Mouse (Mus musculus) A20 (cell line): Measurements from ENCODE around the gene Xpo5.

Experiments used
- DNase-seq: peaks from one replicate; pipeline ENCODE4 v3.0.0-alpha.2; 2011; ENCODE audit warnings: low read depth, low spot score

Gene Xpo5

DNA sequence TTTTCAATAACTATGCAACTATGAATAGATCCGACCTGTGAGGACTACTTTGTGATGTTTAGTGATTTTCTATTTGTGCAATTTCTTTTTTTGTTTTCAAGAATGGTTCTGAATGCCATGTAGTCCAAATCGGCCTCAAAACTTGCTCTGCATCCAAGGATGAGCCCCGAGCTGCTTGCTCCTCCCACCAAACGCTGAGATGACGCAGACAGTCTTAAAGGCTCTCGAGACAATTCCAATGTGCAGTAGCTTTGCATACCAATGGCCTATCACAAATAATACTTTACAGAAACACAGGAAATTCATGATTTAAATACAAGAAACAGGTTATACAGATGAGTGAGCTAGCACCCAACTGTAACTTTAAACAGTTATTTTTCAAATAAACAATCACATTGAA lies 1.4 kb upstream of the Xpo5 start:
- peak; percentile 58 for DNase-seq

DNA sequence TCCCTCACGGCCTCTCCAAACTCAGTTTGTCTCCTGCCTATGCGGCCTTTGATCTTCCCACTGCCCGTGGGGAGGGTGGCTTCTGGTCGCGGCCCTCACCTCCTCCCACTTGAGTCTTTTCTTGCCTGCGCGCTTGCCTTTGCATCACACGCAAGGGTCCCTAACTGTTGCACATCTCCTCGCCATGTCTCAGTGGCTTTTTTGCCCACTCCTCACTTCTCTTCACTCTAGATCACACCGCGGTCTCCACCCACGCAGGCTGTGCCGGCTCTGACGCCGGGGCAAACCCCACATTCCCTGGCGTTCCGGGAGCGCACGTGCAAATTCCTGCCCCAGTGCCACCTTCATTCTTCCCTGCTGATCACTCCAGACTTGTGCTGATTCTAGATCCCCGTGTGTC lies 496 bp downstream of the Xpo5 start:
- DNase-seq = no peak

DNA sequence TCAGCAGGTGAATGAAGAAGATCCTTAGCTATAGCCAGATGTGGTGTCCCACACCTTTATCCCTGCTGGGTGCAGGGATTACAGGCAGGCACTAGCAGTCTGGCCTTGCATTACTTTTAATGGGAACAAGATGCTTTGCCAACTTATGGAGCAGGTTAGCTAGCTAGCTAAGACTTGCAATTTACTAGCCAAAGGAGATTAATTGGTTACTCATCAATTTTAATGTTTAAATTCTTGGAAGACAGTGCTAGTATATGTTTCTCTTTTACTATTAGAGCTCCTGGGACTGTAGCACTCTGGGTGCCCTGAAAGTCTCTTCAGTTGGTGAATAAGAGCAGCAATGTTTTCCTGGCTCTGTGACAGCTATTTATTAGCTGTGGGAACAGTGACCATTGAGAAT lies 4.1 kb downstream of the Xpo5 start:
- no peak for DNase-seq

DNA sequence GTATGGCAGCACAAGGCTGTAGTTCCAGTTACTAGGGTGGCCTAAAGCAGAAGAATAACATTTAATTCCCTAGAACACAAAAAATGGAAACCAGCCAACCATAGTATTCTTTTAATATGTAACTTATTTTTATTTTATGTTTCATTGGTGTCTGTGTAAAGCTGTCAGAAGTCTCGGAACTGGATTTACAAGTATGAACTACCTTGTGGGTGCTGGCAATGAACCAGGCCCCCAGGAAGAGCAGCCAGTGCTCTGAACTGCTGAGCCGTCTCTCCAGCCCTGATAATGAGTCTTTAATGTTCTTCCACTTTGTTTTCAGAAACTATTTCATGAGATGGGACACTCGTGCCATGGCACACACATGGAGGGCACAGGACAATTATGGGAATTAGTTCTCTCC lies 8.0 kb downstream of the Xpo5 start:
- no peak for DNase-seq

DNA sequence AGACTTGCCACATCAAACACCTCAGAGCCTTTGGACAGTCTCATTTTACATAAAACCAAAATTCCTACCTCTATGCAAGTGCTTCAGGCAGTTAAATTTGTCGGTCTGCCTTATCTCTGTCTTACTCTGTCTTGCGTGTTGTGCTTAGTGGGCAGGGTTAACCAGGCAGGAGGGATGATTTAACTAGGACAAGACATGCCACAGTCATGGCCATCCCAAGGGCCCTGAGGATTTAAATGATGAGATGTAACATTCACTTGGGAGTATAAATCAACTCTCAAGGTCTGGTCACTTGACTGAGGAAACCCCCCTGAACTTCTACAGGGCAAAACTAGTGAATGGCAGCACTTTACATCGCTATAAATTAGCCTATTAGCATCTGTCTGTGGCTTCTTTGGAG lies 19.0 kb downstream of the Xpo5 start:
- DNase-seq = no peak

DNA sequence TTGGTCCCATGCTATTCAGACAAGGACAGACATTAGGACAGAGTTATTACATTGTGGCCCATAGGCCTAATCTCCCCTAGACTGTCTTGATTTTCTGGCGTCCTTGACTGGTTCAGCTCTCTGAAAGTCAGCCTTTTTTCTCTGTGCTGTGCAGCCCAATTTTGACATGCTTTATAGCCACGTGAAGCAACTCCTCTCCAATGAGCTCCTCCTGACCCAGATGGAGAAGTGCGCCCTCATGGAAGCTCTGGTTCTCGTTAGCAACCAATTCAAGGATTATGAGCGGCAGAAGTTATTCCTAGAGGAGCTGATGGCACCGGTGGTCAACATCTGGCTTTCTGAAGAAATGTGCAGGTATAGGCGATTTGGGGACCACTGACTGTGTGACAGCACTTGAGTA lies 25.0 kb downstream of the Xpo5 start:
- DNase-seq = no peak

DNA sequence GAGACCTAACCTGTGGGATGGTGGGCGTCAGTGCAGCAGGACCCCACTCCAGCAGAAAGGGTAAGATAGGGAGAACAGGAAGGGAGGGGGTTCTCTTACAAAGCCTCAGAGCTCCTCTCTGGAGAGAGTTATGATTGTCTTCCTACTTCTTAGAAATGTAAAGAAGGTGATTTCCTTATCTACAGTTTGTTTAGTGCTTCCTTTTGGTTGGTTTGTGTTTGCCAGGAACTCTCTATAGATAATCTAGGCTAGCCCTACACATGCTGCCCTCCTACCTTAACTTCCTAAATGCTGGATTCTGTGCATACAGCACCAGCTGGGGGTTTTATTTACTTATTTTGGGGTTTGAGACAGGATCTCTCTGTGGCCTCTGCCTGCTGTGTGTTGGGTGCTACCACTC lies 33.5 kb downstream of the Xpo5 start:
- no peak for DNase-seq

DNA sequence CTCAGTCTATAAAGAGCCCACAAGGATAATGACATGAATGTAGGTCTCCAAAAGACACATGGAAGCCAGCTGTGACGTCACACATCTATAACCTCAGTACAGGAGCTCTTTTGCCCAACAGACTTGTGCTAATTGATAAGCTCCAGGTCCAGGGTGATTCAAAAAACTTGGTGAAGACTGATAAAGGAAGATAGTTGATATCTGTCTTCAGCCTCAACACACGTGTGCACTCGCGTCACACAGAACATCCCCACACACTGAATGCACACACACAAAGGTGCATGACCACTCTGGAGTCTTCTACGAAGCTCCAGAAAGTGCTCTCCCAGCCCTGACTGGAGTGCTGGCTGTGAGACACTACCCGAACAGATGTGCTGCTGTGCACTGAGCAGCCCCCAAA lies 34.5 kb downstream of the Xpo5 start:
- no peak for DNase-seq

DNA sequence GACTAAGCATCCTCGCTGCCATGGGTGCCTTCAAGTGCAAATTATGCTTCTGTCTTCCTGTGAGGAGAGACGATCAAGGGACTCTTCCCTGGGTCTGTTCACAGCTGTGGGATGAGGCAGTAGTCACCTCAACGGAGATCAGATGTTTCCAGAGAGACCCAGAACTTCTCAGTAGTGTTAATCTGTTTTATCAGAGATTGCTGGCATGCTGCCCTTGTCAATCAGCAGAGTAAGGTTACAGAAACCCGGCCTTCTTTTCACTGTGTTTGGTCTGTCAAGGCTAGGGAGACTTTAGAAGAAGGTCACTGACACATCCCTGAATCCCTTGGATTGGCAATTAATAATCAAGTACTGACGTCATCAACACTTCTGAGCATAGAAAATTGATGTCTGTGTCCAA lies 34.9 kb downstream of the Xpo5 start:
- DNase-seq = no peak

DNA sequence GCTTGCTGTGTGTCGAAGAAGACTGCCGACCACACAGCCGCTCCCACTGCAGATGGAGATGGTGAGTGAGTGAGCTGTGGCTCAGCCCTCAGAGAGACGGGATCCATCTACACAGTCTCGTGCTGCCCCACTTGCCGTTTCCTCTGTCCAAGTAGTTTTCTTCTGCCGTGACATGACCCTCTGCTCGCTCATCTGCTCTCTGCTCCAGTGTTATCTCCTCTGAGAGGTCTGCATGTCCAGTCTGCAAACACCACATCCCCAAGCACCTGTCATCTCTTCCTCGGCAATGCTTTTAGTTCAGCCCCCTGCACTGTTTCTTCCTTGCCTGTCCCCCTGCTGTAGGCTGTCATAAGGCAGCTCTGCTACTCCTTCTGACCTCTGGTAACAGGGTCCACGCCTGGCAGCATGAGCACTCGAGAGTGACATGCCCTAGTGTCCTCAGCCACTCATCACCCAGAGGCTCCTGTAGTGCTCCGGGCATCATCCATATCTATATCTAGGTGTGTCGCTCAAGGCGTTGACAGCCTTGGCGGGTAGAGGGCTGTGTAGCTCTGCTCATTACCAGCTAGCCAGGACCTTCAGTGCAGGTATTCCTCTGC lies 37.0 kb downstream of the Xpo5 start:
- no peak for DNase-seq

DNA sequence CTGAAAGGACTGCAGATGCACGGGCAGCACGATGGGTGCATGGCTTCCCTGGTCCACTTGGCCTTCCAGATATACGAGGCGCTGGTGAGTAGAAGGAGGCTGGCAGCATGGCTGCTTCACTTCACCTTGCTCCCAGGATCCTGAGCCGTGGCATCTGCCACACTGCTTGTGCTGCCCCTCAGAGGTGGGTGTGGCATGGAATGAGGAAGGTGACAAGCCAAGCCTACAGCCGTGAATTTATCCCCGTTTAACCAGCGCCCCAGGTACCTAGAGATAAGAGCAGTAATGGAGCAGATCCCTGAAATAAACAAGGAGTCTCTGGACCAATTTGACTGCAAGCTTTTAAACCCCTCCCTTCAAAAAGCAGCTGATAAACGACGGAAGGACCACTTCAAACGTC lies 38.9 kb downstream of the Xpo5 start:
- no peak for DNase-seq

DNA sequence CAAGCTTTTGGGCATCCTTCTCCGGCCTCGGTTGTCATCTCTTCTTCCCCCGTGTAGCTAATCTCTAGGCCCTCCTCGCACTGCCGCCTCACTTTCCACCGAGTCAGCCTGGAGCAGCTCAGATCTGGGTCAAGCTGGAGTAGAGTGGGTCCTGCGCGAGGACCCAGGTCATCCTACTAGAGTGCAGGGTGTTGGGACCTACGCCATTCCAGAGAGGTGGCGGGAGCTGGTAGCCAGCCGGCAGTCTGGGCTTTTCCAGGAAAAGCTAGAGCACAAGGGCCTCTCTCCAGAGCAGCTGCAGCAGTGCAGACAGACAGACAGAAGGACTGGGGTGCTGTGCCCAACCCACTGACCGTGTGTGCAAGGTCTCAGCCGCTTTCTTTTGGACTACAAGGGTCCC lies 39.7 kb downstream of the Xpo5 start:
- no peak for DNase-seq

DNA sequence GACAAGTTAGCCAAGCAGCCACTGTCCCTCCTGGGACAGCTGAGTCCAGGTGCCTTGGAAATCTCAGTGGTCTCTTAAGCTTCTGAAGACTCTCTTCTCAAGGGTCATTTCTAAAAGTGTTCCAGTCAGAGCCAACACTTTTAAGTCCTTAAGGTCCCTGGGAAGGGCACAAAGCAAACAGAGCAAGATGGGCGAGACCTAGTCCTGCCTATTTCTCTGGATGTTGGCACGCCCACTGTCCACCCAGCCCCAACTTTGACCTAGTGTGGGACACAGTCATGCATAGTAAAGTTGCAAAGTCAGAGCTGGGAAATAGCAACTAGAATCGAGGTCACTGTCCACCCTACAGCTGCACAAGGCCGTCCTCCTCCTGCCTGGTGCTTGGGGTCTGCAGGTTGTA lies 40.4 kb downstream of the Xpo5 start:
- DNase-seq = no peak

DNA sequence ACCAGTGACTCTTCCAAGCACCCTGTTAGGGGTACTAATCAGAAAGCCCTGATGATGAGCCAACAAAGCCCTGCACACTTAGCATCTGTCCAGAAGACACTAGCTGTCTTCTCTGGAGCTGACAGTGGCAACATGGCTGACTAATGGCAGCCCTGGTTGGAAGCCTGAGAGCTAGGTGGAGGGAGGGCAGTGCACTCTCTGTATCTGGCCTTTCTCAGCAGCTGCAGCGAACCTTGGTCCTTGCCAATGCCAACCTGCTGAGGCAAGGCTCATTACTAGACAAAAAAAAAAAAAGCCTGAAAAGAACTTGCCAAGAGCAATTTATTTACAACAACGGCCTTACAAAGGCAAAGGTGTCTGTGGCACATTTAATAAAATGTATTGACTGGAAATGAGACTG lies 41.0 kb downstream of the Xpo5 start:
- no peak for DNase-seq

DNA sequence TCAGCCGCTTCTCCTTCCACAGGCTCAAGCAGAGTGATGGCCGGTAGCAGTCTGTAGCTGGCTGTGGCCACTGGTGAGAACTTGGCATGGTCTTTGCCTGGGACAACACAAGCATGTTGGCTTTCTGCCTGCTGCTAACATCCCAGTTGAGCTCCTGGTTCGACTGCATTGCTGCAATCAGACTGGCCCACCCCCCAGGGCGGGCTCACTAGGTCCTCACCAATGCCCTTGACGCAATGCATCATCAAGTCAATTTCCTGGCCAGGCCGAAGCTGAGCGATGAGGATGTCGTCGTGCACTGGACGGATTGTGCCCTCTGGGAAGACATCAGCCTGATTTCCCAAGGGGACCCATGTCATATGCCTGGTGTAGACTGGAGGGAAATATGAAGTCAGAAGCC lies 42.0 kb downstream of the Xpo5 start:
- DNase-seq = no peak

DNA sequence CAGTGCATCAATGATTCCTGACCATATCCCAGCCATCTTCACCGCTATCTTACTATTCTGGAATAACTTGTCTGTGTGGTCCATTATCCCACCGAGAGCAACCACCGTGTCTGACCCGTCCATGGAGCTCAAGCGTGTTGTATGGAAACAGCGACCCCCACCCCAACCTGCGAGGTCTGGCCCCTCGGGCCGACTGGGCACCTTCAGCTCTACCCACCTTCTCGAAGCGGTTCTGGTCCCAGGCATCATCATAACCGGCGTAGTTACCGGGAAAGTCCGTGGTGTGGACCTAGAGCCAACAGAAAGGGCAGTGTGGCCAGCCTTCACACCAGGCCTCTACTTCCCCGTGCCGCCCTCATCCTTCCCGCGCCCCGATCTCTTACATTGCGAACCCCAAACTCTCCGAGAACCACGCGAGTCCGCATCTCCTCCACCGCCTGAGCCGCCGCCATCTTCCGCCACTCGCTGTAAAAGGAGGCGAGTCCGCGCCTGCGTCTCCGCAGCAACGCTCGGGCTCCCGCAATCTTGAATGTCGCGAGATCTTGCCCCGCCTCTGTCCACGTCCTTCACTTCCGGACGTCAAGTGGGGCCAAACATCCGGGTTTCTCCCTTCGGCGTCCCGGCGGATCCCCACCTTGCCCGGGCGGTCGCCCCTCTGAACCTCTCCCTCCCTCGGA lies 45.1 kb downstream of the Xpo5 start, which contains the start of the genes Polr1c and Yipf3:
TSS of gene Polr1c (minus strand) at position 543 of the 677 bp plus-strand sequence.
TSS of gene Yipf3 (plus strand) at position 569 of the 677 bp plus-strand sequence.
- peak; percentile 94 for DNase-seq

DNA sequence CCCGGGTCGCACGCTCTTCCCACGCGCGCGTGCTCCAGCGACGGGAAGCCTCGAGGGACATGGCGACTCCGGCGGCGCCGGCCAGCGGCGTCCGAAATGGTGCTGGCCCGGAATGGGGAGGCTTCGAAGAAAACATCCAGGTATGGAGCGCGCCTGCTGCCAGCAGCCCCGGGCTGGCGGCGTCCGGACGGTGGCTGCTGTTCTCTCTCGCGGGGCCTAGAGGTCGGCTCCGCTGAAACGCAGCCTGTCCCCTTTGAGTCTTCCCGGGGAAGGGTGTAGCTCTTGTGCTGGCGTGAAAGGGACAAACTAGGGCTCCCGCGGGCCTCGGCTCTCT lies 45.6 kb downstream of the Xpo5 start:
- no peak for DNase-seq

DNA sequence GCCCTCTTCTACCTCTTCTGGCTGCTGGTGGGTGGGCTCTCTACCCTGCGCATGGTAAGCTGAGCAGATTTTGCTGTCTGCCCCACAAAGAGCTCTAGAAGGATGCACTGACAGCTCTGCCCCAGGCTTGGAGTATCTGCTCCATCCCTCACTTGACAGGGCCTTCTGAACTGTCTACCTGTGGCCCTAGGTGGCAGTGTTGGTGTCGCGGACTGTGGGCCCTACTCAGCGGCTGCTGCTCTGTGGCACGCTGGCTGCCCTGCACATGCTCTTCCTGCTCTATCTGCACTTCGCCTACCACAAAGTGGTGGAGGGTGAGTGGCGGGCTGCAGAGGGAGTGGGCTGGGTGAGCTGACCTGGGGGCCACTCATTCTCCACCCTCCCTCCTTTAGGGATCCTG lies 48.6 kb downstream of the Xpo5 start:
- peak; percentile 41 for DNase-seq

DNA sequence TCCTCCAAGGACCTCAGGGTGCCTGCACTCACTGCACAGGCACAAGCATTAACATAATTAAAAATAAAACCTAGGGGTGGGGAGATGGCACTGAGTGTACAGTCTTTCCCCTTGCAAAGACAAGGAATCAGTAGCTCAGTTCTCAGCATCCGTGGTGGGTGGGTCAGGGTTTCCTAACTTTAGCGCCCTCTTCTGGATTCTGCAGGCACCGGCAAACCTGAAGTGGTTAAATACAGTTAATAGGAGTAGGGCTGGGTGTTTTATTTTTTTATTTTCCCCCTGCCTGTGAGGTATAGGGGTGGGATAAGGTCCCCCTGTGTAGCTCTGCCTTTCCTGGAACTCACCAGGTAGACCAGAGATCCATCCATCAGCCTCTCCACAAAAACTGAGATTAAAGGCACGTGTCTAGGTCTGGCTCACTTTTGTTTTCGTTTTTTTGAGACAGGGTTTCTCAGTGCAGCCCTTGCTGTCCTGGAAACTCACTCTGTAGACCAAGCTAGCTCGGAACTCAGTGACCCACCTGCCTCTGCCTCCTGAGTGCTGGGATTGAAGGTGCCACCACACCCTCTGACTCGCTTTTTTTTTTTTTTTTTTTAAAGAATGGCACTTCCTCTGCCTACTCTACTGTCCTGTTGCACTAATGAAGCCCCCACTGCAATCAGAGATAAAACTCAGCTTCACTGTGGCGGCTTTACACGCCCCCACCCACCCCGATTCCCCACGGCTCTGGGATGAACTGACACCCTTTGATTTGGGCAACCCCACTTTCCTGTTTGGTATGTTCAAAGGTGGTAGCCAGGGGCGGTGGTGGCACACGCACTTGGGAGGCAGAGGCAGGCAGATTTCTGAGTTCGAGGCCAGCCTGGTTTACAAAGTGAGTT lies 50.2 kb downstream of the Xpo5 start:
- peak; percentile 80 for DNase-seq

DNA sequence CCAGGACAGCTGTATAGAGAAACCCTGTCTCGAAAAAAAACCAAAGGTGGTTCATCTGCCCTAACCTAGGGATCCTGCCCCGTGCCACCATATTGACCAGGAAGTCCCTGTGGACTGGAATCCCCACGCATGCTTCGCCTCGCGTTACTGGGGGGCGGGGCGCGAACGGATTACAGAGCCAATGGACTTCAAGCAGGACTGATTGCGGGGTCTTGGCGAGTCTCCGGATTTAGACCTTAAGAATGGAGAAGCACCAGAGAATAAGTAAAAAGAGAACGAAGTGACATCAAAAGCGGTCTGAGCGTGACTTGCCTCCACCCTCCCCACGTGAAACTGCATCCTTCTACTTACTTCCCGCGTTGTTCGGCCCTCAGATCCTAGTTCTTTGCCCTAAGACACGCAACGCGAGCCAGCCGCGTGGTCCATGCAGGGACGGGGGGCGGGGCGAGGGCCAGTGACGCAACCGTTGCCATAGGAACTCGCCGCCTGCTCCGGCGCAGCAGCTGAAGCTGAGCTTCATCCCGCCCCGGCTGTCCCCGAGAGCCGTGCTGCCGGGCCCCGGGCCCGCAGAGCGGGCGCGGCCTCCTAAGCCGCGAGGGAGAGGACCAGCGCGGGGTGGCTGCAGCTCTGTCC lies 51.0 kb downstream of the Xpo5 start, which contains the start of gene Lrrc73:
TSS of gene Lrrc73 (plus strand) at position 80 of the 633 bp plus-strand sequence.
- peak; percentile 90 for DNase-seq

DNA sequence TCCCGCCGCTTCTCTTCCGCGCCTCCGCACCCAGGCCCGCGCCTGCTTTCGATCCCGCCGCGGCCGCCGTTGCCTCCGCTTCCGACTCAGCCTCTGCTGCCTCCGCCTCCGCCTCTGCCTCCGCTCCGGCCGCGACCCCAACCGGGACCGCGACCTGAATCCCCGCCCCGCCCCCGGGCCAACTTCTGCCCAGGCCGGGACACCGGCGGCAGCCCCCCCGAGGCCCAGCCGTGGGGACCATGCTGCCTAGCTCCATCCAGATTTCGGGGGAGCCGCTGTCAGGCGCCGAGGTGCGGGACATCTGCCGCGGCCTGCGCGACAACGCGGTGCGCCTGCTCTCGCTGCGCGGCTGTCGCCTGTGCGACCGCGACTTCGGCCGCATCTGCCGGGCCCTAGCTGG lies 51.5 kb downstream of the Xpo5 start:
- peak; percentile 55 for DNase-seq

DNA sequence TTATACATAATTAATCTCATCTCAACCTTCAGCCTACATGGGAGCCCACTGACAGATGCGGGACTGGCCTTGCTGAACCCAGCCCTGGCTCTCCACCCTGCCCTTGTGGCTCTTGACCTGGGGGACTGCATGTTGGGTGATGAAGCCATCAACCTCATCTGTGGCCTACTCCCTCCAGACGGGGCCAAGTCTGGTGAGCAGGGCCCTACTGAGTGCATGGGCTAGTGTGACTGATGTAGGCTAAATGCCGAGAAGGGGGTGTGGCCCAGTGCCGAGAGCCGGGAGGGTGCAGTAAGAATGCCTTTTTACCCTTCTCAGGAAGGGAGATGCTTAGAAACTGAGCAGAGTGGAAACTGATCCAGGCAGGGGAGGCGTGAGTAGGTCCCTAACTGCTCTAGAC lies 52.6 kb downstream of the Xpo5 start:
- DNase-seq = no peak
